Mouse (Mus musculus) limb, embryonic 12.5 days (tissue): ENCODE measurements around the gene Kazald1. TPM values are rescaled to one million over a fixed set of nuclear protein-coding genes. Genes with fewer than 3 reads are reported as not detected.

Experiments
- ATAC-seq: fragments of 200-750 bp; cut with Nextera tagmentation; 2 replicates; pipeline ENCODE4 v1.8.0; 2017; ENCODE audit warnings: low read depth, moderate TSS enrichment; ENCODE audit not compliant: insufficient number of reproducible peaks, insufficient read depth, low FRiP score, low TSS enrichment
- H3K27ac ChIP-seq: fragments of 300-500 bp; sonication (generic); 2 replicates; pipeline ENCODE4 v1.5.1; 2016; ENCODE audit warnings: mild to moderate bottlenecking, moderate library complexity
- H3K27me3 ChIP-seq: fragments of 300-500 bp; sonication (generic); 2 replicates; pipeline ENCODE4 v1.6.1; 2016; ENCODE audit warnings: mild to moderate bottlenecking, moderate library complexity
- H3K36me3 ChIP-seq: fragments of 300-500 bp; sonication (generic); 2 replicates; pipeline ENCODE4 v1.6.1; 2016; ENCODE audit warnings: mild to moderate bottlenecking, moderate library complexity
- H3K4me1 ChIP-seq: fragments of 300-500 bp; sonication (generic); replicated peaks from 2 replicates; pipeline ENCODE4 v1.6.1; 2016
- H3K4me2 ChIP-seq: fragments of 300-500 bp; sonication (generic); 2 replicates; pipeline ENCODE4 v1.6.1; 2016; ENCODE audit warnings: mild to moderate bottlenecking, moderate library complexity
- H3K4me3 ChIP-seq: fragments of 300-500 bp; sonication (generic); replicated peaks from 2 replicates; pipeline ENCODE4 v1.5.1; 2016; ENCODE audit warnings: mild to moderate bottlenecking
- H3K9ac ChIP-seq: fragments of 300-500 bp; sonication (generic); replicated peaks from 2 replicates; pipeline ENCODE4 v1.6.1; 2016; ENCODE audit warnings: mild to moderate bottlenecking, moderate library complexity
- H3K9me3 ChIP-seq: fragments of 300-500 bp; sonication (generic); 2 replicates; pipeline ENCODE4 v1.6.1; 2016; ENCODE audit warnings: mild to moderate bottlenecking, moderate library complexity
- WGBS: fragments of 180-500 bp; shearing (Covaris S2); methylation state at CpG from one replicate; pipeline ENCODE4 v1.1.7; 2016; 5-methylcytosine and 5-hydroxymethylcytosine counted together
- polyA plus RNA-seq: library from polyadenylated mRNA; unstranded; fragments of >200 nt; fragmentation: Nextera tagmentation; extraction: Ambion mirVana; gene quantifications from 2 replicates; pipeline ENCODE4 v1.2.1, GENCODE M21; 2016

Gene Kazald1
- polyA plus RNA-seq, 1 experiment from 2014 or later: 3.3 TPM

GRCm38 (mm10) chr19:45049523-45049922, 25.5 kb upstream of the Kazald1 start:
- peaks cover 30% of the 10 kb centered on the region for H3K27me3 ChIP-seq
- no peak overlapping the region for H3K27ac ChIP-seq
- no peak overlapping the region for H3K9ac ChIP-seq
- WGBS: 77% methylated on average over 9 of the region's 9 CpGs
- H3K4me2 ChIP-seq: no peak overlapping the region
- no peak for ATAC-seq
- peaks cover 49% of the 10 kb centered on the region for H3K36me3 ChIP-seq
- no peaks in the 10 kb centered on the region for H3K9me3 ChIP-seq
- H3K4me3 ChIP-seq: no peak overlapping the region
- peaks cover 26% of the 10 kb centered on the region for H3K4me1 ChIP-seq

- Histone ChIP-seq H3K27me3 (peaks cover 1% of the 10 kb centered on the region; the same call in 1 of the 2 replicates), H3K9me3 (no peaks in the 10 kb centered on the region), H3K4me3 (no peak overlapping the region), H3K4me1 (peaks cover 23% of the 10 kb centered on the region), H3K36me3 (peaks cover 55% of the 10 kb centered on the region), H3K4me2 (no peak overlapping the region), H3K9ac (no peak overlapping the region), H3K27ac (no peak overlapping the region)
- WGBS: 87% methylated on average over 8 of the region's 8 CpGs
- no peak for ATAC-seq
Measured at GRCm38 (mm10) chr19:45053451-45053850, 21.6 kb upstream of the Kazald1 start.

GRCm38 (mm10) chr19:45054892-45055690, 19.9 kb upstream of the Kazald1 start:
- Histone ChIP-seq H3K9ac (no peak overlapping the region), H3K4me2 (no peak overlapping the region), H3K4me3 (no peak overlapping the region), H3K27me3 (no peaks in the 10 kb centered on the region), H3K36me3 (peaks cover 47% of the 10 kb centered on the region), H3K27ac (no peak overlapping the region), H3K4me1 (peaks cover 22% of the 10 kb centered on the region), H3K9me3 (no peaks in the 10 kb centered on the region)
- no peak for ATAC-seq
- 82% methylated on average over 6 of the region's 6 CpGs for WGBS

GRCm38 (mm10) chr19:45056364-45056763, 18.7 kb upstream of the Kazald1 start:
- H3K4me2 ChIP-seq: peak overlapping the region; percentile 63; the same call in 1 of the 2 replicates
- peaks cover 37% of the 10 kb centered on the region for H3K36me3 ChIP-seq
- peak overlapping the region; percentile 98; the same call in 1 of the 2 replicates for H3K27ac ChIP-seq
- peaks cover 22% of the 10 kb centered on the region for H3K4me1 ChIP-seq
- 52% methylated on average over 4 of the region's 4 CpGs for WGBS
- ATAC-seq: no peak
- no peaks in the 10 kb centered on the region for H3K27me3 ChIP-seq
- H3K9me3 ChIP-seq: no peaks in the 10 kb centered on the region
- no peak overlapping the region for H3K9ac ChIP-seq
- no peak overlapping the region for H3K4me3 ChIP-seq

GRCm38 (mm10) chr19:45056908-45057698, 17.9 kb upstream of the Kazald1 start:
- Histone ChIP-seq H3K9me3 (no peaks in the 10 kb centered on the region), H3K4me1 (peaks cover 22% of the 10 kb centered on the region), H3K27me3 (no peaks in the 10 kb centered on the region), H3K36me3 (peaks cover 30% of the 10 kb centered on the region), H3K4me3 (peak overlapping the region; percentile 56), H3K9ac (peak overlapping the region; percentile 47), H3K4me2 (peak overlapping the region; percentile 63), H3K27ac (peak overlapping the region; percentile 98)
- 77% methylated on average over 7 of the region's 7 CpGs for WGBS
- ATAC-seq: no peak

GRCm38 (mm10) chr19:45057724-45058112, 17.3 kb upstream of the Kazald1 start:
- peaks cover 22% of the 10 kb centered on the region for H3K4me1 ChIP-seq
- H3K9ac ChIP-seq: peak overlapping the region; percentile 47
- peak overlapping the region; percentile 63 for H3K4me2 ChIP-seq
- H3K9me3 ChIP-seq: no peaks in the 10 kb centered on the region
- peaks cover 24% of the 10 kb centered on the region for H3K36me3 ChIP-seq
- no peaks in the 10 kb centered on the region; the same call in 1 of the 2 replicates for H3K27me3 ChIP-seq
- peak overlapping the region; percentile 98 for H3K27ac ChIP-seq
- 42% methylated on average over 7 of the region's 7 CpGs for WGBS
- H3K4me3 ChIP-seq: peak overlapping the region; percentile 56
- no peak for ATAC-seq

GRCm38 (mm10) chr19:45058113-45058839, 16.8 kb upstream of the Kazald1 start:
- Histone ChIP-seq H3K9ac (peak overlapping the region; percentile 81), H3K4me1 (peaks cover 22% of the 10 kb centered on the region), H3K27ac (peak overlapping the region; percentile 98), H3K4me3 (peak overlapping the region; percentile 56), H3K9me3 (no peaks in the 10 kb centered on the region), H3K36me3 (peaks cover 18% of the 10 kb centered on the region), H3K4me2 (peak overlapping the region; percentile 63), H3K27me3 (no peaks in the 10 kb centered on the region; the same call in 1 of the 2 replicates)
- WGBS: under 1% methylated on average over 34 of the region's 34 CpGs
- ATAC-seq: peak; percentile 96

- peak overlapping the region; percentile 98 for H3K27ac ChIP-seq
- H3K9ac ChIP-seq: peak overlapping the region; percentile 81
- H3K36me3 ChIP-seq: peaks cover 12% of the 10 kb centered on the region; the same call in 1 of the 2 replicates
- peak overlapping the region; percentile 63 for H3K4me2 ChIP-seq
- peak overlapping the region; percentile 56 for H3K4me3 ChIP-seq
- ATAC-seq: peak; percentile 23
- H3K4me1 ChIP-seq: peaks cover 22% of the 10 kb centered on the region
- WGBS: under 1% methylated on average over 14 of the region's 14 CpGs
- no peaks in the 10 kb centered on the region for H3K9me3 ChIP-seq
- H3K27me3 ChIP-seq: peaks cover 3% of the 10 kb centered on the region
Measured at GRCm38 (mm10) chr19:45058841-45059240, 16.2 kb upstream of the Kazald1 start.

GRCm38 (mm10) chr19:45063565-45064292, 11.3 kb upstream of the Kazald1 start:
- H3K9ac ChIP-seq: 0 out of 2 replicates have a peak overlapping the region, but pooled peaks have one; percentile 24
- no peak overlapping the region for H3K27ac ChIP-seq
- WGBS: 45% methylated on average over 20 of the region's 20 CpGs
- peaks cover 52% of the 10 kb centered on the region for H3K27me3 ChIP-seq
- H3K4me3 ChIP-seq: no peak overlapping the region
- H3K4me2 ChIP-seq: peak overlapping the region; percentile 36; the same call in 1 of the 2 replicates
- no peaks in the 10 kb centered on the region for H3K36me3 ChIP-seq
- no peak for ATAC-seq
- H3K4me1 ChIP-seq: peaks cover 11% of the 10 kb centered on the region
- no peaks in the 10 kb centered on the region for H3K9me3 ChIP-seq

- 3% methylated on average over 21 of the region's 21 CpGs for WGBS
- no peak for ATAC-seq
- Histone ChIP-seq H3K36me3 (no peaks in the 10 kb centered on the region), H3K9ac (no peak overlapping the region), H3K4me3 (0 out of 2 replicates have a peak overlapping the region, but pooled peaks have one; percentile 18), H3K4me2 (peak overlapping the region; percentile 17; the same call in 1 of the 2 replicates), H3K27me3 (peaks cover 61% of the 10 kb centered on the region), H3K9me3 (no peaks in the 10 kb centered on the region), H3K27ac (no peak overlapping the region), H3K4me1 (0 out of 2 replicates have a peak, but pooled peaks cover 6% of the 10 kb centered on the region)
Measured at GRCm38 (mm10) chr19:45065226-45065625, 9.8 kb upstream of the Kazald1 start.
